Mouse (Mus musculus) heart, postnatal 36 days (tissue): Measurements from ENCODE around the gene Olfr1443. TPM values are rescaled to one million over a fixed set of nuclear protein-coding genes. Genes with fewer than 3 reads are reported as not detected.
"Not testable (repeated sequence)": the region's sequence is repeated elsewhere in the genome, so short reads cannot be mapped to it uniquely, and the experiment has no call there.

ENCODE experiments used
- DNase-seq, 2 experiments: peaks; one replicate each; pipeline ENCODE4 v3.0.0; 2021 to 2022
- intact Hi-C: fragments of 180-260 bp; cut with DNase I; formaldehyde crosslinking; loops from one replicate; pipeline ENCODE4 v1.15.1; 2025
- total RNA-seq, 2 experiments: library from RNA; stranded (reverse); gene quantifications; 2 replicates each; pipeline ENCODE4 v1.2.3; 2021

The Olfr1443 gene
- total RNA-seq, result not detected

GRCm38 (mm10) chr19:12677812-12678211 is at the start of gene Olfr1443:
TSS of gene Olfr1443 (plus strand) at chr19:12678112.
- intact Hi-C loops, result no loop called here
- no peak for DNase-seq

GRCm38 (mm10) chr19:12633176-12633575 is 44.7 kb upstream of the Olfr1443 start, which contains the start of gene Glyat:
TSS of gene Glyat (plus strand) at chr19:12633308.
- no peak for DNase-seq
- intact Hi-C loops, result no loop called here

GRCm38 (mm10) chr19:12634259-12634658 is 43.7 kb upstream of the Olfr1443 start:
- intact Hi-C loops, result no loop called here
- DNase-seq, result no peak

- intact Hi-C loops, result no loop called here
Observed at GRCm38 (mm10) chr19:12634963-12635362, 42.9 kb upstream of the Olfr1443 start.

GRCm38 (mm10) chr19:12636863-12637262 is 41.0 kb upstream of the Olfr1443 start:
- intact Hi-C loops, result no loop called here
- no peak for DNase-seq

More at GRCm38 (mm10) chr19:12634963-12635362, 42.9 kb upstream of the Olfr1443 start:
- no peak for DNase-seq

GRCm38 (mm10) chr19:12638049-12638448 is 39.9 kb upstream of the Olfr1443 start:
- intact Hi-C loops, result no loop called here
- DNase-seq, result no peak

- DNase-seq, result no peak
- intact Hi-C loops, result no loop called here
Observed at GRCm38 (mm10) chr19:12649511-12649910, 28.4 kb upstream of the Olfr1443 start.

GRCm38 (mm10) chr19:12666156-12666555 is 11.8 kb upstream of the Olfr1443 start:
- no peak for DNase-seq
- intact Hi-C loops, result no loop called here

GRCm38 (mm10) chr19:12668601-12669000 is 9.3 kb upstream of the Olfr1443 start:
- intact Hi-C loops, DNase-seq: not testable (repeated sequence)

GRCm38 (mm10) chr19:12670139-12670538 is 7.8 kb upstream of the Olfr1443 start, which contains the start of gene Olfr1442:
TSS of gene Olfr1442 (plus strand) at chr19:12670439.
- intact Hi-C loops, result no loop called here
- no peak for DNase-seq

- intact Hi-C loops, result no loop called here
Observed at GRCm38 (mm10) chr19:12671051-12671450, 6.9 kb upstream of the Olfr1443 start.

GRCm38 (mm10) chr19:12684638-12685037 is 6.7 kb downstream of the Olfr1443 start:
- intact Hi-C loops, result no loop called here
- no peak for DNase-seq

More at GRCm38 (mm10) chr19:12671051-12671450, 6.9 kb upstream of the Olfr1443 start:
- DNase-seq, result no peak

GRCm38 (mm10) chr19:12685231-12685630 is 7.3 kb downstream of the Olfr1443 start:
- intact Hi-C loops, result no loop called here

GRCm38 (mm10) chr19:12695590-12695989 is 17.7 kb downstream of the Olfr1443 start, which contains the start of gene Keg1:
TSS of gene Keg1 (plus strand) at chr19:12695786.
- DNase-seq, result no peak
- intact Hi-C loops, result no loop called here

More at GRCm38 (mm10) chr19:12685231-12685630, 7.3 kb downstream of the Olfr1443 start:
- DNase-seq, result no peak

GRCm38 (mm10) chr19:12696221-12696620 is 18.3 kb downstream of the Olfr1443 start:
- no peak for DNase-seq
- intact Hi-C loops, result no loop called here

GRCm38 (mm10) chr19:12708458-12708857 is 30.5 kb downstream of the Olfr1443 start:
- intact Hi-C loops, result no loop called here
- DNase-seq, result no peak

GRCm38 (mm10) chr19:12708986-12709385 is 31.1 kb downstream of the Olfr1443 start:
- intact Hi-C loops, result no loop called here
- no peak for DNase-seq

GRCm38 (mm10) chr19:12719189-12719588 is 41.3 kb downstream of the Olfr1443 start:
- intact Hi-C loops, result no loop called here
- no peak for DNase-seq

- intact Hi-C loops, result loop anchor here (5.0 kb wide), 1 partner anchor 102 kb away; no protein-coding TSS in a partner anchor
- DNase-seq, result no peak
Observed at GRCm38 (mm10) chr19:12720463-12720862, 42.6 kb downstream of the Olfr1443 start.

GRCm38 (mm10) chr19:12720919-12721318 is 43.0 kb downstream of the Olfr1443 start:
- intact Hi-C loops, result loop anchor here (5.0 kb wide), 1 partner anchor 101 kb away; no protein-coding TSS in a partner anchor
- not testable (repeated sequence) for DNase-seq

- intact Hi-C loops, result loop anchor here (5.0 kb wide), 1 partner anchor 101 kb away; no protein-coding TSS in a partner anchor
- DNase-seq, result not testable (repeated sequence)
Observed at GRCm38 (mm10) chr19:12721596-12721995, 43.7 kb downstream of the Olfr1443 start.

GRCm38 (mm10) chr19:12722308-12722707 is 44.4 kb downstream of the Olfr1443 start:
- intact Hi-C loops, result loop anchor here (2.0 to 5.0 kb wide), 2 partner anchors 76 to 100 kb away; no protein-coding TSS in a partner anchor
- DNase-seq, result peak; percentile 40 to 61
